Mouse (Mus musculus): ENCODE data around the gene Tmem259. TPM values are rescaled to one million over a fixed set of nuclear protein-coding genes. Genes with fewer than 3 reads are reported as not detected.

Tmem259 gene
- total RNA-seq, 2 experiments from 2014 or later: 38.2 to 54.7 TPM

DNA sequence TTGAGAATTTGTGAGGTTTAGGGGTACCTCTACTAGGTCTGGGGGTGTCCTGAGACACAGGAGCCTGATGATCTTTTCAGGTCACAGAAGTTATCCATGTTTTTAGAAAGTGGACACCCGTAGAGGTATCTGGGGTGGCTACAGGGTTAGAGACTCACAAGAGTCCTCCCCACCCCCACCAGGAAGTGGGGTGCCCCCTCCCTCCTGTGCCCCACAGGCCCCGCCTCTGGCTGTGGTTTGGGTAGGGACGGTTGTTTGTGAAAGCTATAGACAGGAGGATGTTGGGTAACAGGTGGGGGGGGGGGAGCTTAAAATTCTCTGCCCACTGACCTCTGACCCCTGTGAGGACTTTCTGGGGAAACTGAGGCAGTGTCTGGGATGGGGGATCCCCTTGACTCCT lies 33.2 kb upstream of the Tmem259 start:
- ATAC-seq (replicated peaks; ENCODE audit: poor library complexity, severe bottlenecking): peak; percentile 57

DNA sequence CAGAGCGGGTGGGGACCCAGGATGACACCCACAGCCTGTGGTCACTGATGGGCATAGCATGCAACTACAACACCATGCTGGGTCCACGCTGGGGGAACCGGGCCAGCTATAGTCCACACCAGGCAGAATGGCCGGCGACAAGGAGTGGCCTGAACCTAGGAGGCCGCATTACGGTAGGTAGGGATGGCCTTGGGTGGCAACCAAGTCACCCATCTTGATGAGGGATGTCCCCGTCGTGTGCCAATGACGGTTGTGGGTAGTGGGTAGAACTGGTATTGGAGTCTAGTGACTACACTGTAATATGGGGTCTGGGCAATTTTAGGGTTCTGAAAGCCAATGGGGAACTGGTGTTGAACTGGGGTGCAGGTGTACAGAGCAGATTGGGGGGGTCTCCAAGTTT lies 32.8 kb upstream of the Tmem259 start:
- peak; percentile 33 for ATAC-seq (replicated peaks; ENCODE audit: poor library complexity, severe bottlenecking)

DNA sequence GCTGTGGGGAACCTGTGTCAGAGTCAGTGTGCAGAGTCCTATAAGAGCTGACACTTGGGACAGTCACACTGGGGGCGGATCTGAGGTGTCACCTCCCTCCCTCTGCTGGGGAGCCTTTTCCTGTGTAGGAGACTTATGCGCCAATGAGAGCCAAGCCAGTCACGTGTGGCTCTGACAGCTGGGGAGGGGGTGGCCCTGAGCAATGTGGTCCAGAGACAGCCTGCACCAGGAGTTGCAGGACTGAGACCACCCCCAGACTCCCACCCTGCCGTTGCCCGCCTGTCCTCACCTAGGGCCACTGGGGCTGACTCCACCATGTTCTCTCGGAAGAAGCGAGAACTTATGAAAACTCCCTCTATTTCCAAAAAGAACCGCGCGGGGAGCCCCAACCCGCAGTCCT lies 32.4 kb upstream of the Tmem259 start, which contains the start of gene Arhgap45:
Gene Arhgap45, plus strand, starts transcription at position 143 of the 400 bp plus-strand sequence.
- peak; percentile 83 for ATAC-seq (replicated peaks; ENCODE audit: poor library complexity, severe bottlenecking)

DNA sequence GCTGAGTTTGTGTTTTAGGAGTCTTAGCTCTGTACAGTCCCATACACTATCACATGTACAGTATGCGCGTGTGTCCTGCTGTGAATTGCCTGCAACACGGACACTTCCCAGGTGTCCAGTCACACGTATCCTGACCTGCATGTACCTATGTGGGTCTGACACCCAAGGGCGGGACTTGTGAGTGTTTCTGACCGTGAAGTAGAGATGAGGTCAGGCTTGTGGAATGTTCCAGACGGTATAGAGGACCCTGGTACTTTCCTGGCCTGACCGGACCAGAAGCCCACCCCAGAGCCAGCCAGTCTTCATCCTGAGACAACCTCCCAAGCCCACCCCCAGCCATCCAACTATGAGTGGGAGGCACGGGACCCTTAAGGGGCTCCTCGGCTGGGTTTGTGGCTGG lies 31.5 kb upstream of the Tmem259 start:
- no peak for ATAC-seq (replicated peaks; ENCODE audit: poor library complexity, severe bottlenecking)

DNA sequence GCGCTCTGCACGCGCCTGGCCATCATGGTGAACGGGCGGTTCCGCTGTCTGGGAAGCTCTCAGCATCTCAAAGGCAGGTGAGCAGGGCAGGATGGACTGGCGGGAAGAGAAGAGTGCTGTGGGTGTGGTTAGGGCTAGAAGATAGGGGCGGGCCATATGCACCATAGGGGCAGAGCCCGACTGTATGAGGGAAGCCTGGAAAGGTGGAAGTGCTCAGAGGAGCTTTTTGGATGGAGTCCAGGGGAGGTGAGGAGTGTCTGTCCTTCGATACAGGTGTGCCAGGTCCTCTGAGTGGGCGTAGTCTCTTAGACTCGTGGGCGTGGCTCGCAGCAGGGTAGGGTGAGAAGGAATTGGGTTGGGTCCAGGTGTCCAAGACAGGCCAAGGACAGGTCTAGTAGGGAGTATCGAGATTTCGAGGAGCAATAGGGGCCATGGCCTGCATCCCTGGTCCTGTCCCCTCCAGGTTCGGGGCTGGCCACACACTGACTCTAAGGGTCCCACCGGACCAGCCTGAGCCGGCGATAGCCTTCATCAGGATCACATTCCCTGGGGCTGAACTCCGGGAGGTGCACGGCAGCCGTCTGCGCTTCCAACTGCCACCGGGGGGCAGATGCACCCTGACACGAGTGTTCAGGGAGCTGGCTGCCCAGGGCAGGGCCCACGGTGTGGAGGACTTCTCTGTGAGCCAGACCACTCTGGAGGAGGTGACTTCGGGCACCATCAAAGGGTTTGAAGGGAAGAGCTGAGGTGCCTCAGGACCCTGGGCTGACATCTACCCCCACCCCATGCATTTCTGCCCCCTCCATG lies 30.6 kb upstream of the Tmem259 start:
- ATAC-seq (replicated peaks; ENCODE audit: poor library complexity, severe bottlenecking): no peak

DNA sequence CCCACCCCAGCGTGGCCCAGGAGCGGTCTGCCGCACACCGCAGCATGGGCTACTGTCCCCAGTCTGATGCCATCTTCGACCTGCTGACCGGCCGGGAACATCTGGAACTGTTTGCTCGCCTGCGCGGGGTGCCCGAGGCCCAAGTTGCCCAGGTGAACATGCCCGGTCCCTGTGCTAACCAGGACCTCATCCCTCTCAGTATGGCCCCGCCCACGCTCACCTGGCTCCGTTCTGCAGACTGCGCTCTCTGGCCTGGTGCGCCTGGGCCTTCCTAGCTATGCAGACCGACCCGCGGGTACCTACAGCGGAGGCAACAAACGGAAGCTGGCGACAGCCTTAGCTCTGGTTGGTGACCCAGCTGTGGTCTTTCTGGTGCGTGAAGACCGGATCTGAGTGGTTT lies 29.5 kb upstream of the Tmem259 start:
- ATAC-seq (replicated peaks; ENCODE audit: poor library complexity, severe bottlenecking): no peak

DNA sequence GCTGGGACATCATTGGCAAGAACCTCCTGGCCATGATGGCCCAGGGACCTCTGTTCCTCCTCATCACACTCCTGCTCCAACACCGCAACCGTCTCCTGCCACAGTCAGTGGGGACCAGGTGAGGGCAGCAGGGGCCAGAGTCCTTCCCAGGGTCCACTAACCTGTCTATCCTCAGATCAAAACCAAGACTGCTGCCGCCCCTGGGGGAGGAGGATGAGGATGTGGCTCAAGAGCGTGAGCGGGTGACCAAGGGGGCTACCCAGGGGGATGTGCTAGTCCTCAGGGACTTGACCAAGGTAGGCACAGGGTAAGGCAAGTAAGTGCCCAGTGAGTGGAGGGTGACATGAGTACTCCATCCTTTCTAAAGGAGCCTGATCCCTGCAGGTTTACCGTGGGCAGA lies 27.6 kb upstream of the Tmem259 start:
- ATAC-seq (replicated peaks; ENCODE audit: poor library complexity, severe bottlenecking): no peak

DNA sequence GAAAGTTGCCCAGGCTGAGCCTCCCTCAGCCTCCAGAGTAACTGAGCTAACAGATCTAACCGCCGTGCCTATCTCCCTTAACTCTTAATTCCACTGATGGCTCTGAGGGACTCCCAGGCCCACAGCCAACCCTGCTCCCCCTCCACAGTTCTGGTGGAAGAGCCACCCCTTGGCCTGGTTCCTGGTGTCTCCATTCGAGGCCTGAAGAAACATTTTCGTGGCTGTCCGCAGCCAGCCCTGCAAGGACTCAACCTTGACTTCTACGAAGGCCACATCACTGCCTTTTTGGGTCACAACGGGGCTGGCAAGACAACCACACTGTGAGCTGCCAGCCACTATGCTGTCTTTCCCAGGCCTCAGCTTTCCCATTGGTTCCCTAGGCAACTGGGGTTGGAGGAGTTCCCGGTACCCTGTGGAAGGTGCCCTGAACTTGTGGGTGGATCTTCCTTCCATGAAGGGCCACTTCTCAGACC lies 20.1 kb upstream of the Tmem259 start:
- ATAC-seq (replicated peaks; ENCODE audit: poor library complexity, severe bottlenecking): no peak

DNA sequence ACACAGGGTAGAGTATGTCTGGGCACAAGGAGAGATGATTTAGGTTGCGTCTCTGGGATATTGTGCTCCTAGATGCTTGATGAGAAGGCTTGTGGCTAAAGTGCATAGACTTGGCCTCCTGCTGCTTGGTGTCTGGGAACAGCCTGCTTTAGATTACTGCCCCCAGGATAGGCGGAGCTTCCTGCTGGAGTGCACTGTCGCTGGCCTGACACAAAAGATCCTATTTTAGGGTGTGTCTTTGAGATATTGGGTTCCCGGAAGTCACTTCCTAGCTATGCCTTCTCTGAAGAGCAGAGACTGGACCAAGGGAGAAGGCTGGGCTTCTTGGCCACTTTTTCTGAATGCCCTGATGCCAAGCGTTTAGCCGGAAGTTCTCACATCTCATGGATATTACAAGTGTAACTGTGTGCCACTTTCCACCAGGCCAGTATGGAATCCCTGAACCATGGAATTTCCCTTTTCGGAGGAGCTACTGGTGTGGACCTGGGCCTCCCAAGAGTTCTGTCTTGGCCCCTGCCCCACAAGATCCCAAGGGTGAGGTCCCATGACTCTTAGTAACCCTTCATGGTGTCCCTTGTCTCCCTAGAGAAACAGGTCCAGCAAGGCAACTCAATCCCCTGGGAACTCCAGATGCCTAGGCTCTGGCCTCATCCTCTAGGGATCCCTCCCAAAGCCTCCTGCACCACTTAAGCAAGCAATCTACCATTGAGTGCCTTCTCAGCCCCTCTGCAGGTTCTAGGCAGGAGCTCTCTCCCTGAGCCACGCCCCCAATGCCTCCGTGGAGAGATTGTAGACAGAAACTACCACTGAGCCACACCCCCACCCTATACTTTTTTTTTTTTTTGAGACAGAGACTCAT lies 19.5 kb upstream of the Tmem259 start:
- ATAC-seq (replicated peaks; ENCODE audit: poor library complexity, severe bottlenecking): no peak

DNA sequence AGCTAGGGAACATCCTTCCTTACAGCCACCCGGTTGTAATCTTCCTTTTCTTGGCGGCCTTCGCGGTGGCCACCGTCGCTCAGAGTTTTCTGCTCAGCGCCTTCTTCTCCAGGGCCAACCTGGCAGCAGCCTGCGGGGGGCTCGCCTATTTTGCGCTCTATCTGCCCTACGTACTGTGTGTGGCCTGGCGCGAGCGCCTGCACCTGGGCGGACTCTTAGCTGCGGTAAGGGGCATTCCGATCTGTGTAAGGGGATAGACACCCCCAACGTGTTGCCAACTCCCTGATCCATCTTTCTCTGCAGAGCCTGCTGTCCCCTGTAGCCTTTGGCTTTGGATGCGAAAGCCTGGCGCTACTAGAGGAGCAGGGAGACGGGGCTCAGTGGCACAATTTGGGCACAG lies 18.7 kb upstream of the Tmem259 start:
- no peak for ATAC-seq (replicated peaks; ENCODE audit: poor library complexity, severe bottlenecking)

DNA sequence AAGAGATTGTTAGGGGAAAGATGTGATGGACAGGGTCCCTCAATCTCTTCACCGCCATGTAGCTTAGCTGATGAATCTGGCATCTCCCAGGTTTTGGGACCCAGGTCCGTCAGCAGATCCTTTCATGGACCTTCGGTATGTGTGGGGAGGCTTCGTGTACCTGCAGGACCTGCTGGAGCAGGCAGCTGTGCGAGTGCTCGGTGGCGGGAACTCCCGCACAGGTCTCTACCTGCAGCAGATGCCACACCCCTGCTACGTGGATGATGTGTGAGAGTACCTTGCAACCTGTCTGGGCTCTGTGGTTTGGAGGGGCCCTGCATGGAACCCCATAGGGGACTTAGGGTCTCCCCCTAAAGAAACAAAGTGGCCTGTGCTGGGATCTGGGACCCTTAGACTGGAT lies 17.8 kb upstream of the Tmem259 start:
- no peak for ATAC-seq (replicated peaks; ENCODE audit: poor library complexity, severe bottlenecking)

DNA sequence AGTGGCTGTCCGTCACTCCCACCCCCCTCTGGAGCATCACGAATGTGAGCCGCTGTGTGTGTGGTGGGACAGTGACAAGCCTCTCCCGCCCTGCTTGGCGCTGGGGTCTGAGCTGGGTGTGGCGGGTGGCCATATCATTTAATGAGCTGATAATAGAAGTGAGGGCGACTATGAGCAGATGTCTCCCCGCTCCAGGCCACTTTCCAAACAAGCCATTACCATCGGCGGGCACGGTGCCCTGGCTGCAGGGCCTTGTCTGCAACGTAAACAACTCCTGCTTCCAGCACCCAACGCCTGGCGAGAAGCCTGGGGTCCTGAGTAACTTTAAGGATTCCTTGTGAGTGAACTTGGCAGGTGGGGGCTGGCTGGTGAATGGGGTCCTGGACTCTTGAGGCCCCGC lies 13.7 kb upstream of the Tmem259 start:
- no peak for ATAC-seq (replicated peaks; ENCODE audit: poor library complexity, severe bottlenecking)

DNA sequence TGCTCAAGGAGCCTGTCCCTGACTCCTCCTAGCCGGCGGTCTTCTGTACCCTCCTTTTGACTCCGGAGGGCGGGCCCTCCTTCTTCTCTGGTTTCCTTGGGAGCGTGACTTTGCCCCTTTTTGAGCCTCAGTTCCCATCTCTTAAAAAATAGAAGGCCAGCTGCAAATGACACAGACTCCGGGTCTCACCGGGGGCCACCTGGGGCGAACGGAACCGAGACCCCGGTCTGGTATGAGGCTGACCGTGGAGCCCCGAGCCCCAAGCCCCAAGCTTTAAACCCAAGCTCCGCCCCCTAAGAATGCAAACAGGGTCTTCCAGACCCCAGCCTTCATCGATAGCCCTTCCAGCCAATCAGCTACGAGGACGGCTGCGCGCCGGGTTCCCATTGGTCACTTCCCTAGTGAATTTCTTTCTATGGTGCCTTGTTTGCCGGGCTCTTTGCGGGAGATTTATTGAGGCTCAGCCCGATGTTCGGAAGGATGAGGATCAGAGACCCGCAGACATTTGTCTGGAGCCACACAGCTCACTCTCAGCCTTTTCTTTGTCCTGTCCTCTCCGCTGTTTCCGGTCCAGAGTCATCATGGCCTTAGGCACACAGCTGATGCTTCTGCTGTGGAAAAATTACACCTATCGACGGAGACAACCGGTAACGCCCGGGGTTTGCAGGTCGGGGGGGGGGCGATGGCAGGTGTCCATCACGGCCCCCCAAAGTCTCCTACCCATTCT lies 13.1 kb upstream of the Tmem259 start:
- peak; percentile 42 for ATAC-seq (replicated peaks; ENCODE audit: poor library complexity, severe bottlenecking)

DNA sequence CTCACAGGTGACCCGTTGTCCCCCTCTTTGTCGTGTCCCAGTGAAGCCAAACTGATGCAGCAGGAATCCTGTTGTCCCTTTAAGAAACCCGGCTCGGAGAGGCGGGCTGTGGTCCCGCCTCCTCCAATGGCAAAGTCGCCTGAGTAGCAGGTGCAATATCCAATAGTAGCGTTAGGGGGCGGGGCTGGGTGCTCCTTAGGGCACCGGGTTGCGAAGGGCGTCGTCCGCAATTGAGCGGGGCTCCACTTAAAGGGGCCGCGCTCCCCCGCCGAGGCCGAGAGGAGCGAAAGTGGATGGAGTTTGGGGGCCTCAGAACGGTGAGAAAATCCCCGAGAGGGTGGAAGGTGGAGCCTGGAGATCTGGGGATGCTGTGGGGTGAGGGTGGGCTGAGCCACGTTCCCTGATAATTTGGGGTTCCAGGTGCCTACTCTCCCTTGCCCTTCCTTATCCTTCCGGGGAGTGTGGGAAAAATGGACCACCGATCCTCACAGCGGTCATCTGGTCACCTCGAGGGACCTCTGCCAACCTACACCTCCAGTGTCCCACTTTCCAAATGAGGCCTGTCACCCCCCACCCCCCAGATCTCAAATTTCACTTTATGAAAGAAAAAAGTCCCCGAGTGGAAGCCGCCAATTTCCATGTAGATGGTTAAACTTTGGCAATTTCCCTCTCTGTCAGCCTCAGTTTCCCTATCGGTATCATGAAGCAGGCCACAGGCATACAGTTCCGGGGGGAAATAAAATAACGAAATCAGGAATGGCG lies 12.3 kb upstream of the Tmem259 start, which contains the start of gene Abca7:
Gene Abca7, plus strand, starts transcription at position 223 of the 762 bp plus-strand sequence.
- peak; percentile 75 for ATAC-seq (replicated peaks; ENCODE audit: poor library complexity, severe bottlenecking)

DNA sequence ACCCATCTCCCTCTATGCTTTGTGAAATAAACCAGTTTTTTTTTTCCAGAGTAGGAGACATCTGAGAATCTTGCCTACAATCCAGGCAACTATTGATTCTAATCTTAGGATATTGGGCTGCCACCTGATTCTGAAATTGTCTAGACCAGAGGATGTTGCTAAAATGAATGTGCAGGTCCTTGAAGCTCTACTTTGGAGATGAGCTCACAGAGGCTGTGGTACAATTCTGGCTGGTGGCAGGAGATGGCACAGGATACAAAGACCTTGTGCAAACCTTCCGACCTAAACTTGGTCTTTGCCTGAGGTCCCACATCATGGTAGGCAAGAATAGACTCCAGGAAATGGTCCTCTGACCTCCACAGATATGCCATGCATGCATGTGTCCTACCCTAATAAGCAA lies 11.5 kb upstream of the Tmem259 start:
- no peak for ATAC-seq (replicated peaks; ENCODE audit: poor library complexity, severe bottlenecking)

DNA sequence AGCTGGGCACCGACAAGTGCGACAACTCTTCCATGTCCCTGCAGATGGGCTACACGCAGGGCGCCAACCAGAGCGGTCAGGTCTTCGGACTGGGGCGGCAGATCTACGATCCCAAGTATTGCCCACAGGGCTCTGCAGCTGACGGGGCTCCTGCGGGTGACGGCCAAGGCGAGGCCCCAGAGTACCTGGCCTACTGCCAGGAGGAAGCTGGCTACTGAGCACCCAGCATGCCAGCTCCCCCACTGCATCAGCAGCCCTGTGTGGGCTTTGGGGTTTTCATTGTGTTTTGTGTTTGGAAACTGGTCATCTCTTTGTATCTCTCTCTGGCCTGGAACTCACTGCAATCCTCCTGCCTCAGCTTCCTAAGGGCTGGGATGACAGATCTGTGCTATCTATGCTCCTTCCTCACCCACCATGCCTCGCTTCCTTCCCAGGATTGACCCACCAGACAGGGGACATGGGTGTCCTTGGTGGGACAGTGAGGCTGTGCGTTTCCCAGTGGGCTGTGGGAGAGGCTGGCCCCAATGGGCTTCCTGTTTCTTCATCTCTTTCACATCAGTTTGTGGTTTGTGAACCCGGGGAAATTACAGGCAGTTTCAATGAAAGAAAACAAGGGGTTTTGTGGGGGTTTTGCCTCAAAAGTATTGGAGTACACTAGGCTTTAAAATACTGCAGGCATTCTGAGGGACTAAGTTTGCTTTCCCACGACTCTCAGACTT lies 10.4 kb upstream of the Tmem259 start:
- ATAC-seq (replicated peaks; ENCODE audit: poor library complexity, severe bottlenecking): peak; percentile 63

DNA sequence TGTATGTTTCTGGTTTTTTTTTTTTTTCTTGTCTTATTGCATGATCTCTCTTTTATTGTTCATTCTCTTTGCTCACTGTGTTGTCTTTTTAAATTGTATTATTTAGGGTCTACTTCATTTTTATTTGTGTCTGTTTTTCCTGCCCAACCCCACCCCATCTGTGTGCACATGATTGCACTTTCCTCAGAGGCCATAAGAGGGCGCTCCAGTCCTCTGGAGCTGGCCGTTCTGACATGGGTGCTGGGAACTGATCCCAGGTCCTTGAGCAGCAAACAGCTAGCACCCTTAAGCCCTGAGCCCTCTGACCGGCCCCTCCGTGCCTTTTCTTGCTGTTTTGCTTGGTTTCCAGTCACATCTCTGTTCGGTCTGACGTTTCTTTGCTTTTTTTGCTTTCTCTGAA lies 7.4 kb upstream of the Tmem259 start:
- ATAC-seq (replicated peaks; ENCODE audit: poor library complexity, severe bottlenecking): no peak

DNA sequence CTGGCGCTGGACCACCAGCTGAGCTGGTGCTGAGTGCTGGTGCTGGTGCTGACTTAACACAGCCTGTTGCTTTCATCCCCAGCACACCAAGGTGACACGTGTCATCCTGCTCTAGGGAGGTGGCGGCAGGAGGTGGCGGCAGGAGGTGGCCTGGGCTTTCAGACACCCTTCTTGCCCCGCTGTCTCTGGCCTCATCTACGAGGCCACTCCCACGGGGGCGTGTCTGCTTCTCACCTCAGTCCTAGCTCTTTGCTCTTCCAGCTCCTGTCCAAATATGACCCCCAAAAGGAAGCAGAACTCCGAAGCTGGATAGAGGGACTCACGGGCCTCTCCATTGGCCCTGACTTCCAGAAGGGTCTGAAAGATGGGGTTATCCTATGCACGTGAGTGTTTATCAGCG lies 7.0 kb upstream of the Tmem259 start:
- ATAC-seq (replicated peaks; ENCODE audit: poor library complexity, severe bottlenecking): no peak

DNA sequence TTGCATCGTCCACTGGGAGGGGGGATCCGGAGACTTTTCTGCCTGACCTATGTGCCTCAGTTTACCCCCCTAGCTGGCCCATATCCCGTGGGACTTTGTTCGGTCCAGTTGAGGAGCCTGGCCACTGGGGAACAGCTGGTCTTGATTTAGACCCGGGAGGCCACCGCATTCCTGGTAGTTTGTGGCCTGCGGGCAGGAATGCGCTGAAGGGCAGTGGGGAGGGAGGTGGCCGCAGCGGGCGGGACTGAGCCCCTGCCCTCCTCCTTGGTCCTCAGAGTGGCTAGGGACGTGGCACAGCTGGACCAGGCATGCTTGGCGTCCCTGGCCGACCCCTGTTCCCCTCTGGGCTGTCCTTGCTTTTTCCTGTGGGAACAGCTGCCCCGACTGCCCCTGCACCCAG lies 5.7 kb upstream of the Tmem259 start:
- no peak for ATAC-seq (replicated peaks; ENCODE audit: poor library complexity, severe bottlenecking)
